Mouse (Mus musculus): ENCODE data around the gene Rffl. TPM values are rescaled to one million over a fixed set of nuclear protein-coding genes. Genes with fewer than 3 reads are reported as not detected.

The Rffl gene
- total RNA-seq, 2 experiments from 2014 or later = 4.5 to 5.7 TPM

GRCm38 (mm10) chr11:82877726-82878344 lies 6.8 kb upstream of the Rffl start:
- intact Hi-C loops (cut with DNase I) = no loop called here
- no peak for DNase-seq

DNA sequence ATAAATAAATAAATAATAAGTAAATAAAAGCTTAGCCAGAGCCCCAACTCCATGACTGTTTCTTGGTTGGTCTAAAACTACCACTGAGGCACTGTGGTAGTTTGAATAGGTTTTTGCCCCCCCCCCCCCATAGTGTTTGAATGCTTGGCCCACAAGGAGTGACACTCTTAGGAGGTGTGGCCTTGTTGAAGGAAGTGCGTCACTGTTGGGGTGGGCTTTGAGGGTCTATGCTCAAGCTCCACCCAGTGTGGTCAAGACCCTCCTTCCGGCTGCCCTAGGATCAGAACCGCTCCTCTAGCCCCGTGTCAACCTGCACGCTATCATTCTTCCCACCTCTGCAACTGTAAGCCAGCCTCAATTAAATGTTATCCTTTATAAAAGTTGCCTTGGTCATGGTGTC lies 4.6 kb upstream of the Rffl start:
- no peak for DNase-seq

DNA sequence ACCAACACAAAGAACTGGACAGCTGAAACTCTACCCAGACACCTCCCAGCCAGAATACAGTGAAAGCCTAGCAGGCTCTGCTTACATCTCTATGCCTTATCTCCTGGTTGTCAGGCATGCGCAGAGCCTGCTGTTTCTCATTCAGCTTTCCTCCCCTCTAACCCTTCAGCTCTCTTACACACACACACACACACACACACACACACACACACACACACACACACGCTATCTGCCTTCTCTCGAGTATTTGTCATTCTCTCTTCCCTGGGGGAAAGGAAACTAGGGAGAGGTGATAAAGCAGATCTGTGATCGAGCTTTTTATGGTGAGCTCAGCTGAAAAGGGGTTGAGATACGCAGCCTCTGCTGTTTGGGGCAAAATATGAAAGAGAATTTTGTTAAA lies 3.9 kb upstream of the Rffl start:
- intact Hi-C loops (cut with DNase I) = no loop called here
- no peak for DNase-seq

More for the DNA sequence above, 4.6 kb upstream of the Rffl start:
- intact Hi-C loops (cut with DNase I) = no loop called here

DNA sequence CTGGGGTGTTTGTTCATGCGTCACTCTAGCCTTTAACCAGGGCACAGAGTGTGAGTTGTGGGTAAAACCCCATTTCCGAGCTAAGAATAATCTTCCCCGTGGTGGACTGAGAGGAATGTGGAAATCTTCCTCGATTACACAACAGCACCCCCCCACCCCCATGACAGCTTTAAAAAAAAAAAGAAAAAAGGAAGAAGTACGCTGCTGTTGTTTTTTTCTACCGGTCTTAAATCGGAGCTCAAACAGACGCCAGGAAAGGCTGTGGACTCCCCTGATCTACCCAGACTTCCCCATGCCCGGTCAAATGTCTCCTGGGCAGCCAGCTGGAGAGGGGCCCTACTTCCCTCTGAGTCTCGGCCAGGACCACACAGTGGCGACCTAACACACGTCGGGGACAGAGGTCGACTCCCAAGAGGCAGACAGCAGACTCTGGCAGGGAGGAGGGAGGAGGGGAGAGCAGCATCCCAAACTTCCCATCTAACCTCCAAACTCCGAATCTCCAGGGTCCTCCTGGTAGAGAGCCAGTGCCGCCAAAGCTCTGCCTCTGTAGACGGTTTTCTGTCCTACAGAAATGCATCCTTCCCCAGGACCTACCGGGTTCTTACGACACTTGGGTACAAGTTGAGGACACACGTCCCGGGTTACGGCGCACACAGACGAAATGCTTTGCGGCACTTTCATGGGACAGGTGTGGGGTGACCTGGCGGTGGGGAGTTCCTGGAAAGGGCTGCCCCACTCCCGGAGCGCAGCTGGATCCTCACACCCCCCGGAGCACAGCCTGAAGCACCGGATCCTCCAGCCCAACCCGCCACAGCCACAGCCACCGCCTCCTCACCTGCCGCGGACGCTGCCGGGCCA lies 608 bp downstream of the Rffl start:
- peak; percentile 57 to 67 for DNase-seq
- intact Hi-C loops (cut with DNase I) = loop anchor here (1.0 kb wide), 1 partner anchor 51 kb away; no protein-coding TSS in a partner anchor

DNA sequence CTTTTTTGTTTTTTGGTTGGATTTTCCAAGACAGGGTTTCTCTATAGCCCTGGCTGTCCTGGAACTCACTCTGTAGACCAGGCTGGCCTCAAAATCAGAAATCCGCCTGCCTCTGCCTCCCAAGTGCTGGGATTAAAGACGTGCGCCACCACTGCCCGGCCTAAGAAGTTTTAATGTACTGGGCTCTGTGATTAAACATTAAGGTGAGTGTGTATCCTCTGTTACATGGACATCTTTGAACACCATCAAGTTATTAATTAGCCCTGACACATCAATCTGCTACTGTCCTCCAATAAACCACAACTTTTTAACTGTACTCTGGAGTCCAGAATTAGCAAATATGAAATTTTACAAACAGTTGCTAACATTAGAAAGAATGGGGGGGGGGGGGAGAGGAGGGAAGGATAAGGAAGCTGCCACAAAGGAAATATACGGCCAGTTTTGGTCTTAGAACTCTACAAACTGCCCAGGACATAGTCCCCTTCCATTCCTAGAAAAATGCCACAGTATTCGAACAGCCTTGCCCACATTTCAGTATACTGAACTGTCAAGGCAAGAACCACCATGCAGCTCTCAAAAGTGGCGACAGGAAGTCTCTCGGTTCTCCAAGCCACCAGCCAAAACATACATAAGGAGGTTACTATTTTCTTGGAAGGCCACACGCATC lies 1.4 kb downstream of the Rffl start:
- DNase-seq = no peak
- intact Hi-C loops (cut with DNase I) = no loop called here

DNA sequence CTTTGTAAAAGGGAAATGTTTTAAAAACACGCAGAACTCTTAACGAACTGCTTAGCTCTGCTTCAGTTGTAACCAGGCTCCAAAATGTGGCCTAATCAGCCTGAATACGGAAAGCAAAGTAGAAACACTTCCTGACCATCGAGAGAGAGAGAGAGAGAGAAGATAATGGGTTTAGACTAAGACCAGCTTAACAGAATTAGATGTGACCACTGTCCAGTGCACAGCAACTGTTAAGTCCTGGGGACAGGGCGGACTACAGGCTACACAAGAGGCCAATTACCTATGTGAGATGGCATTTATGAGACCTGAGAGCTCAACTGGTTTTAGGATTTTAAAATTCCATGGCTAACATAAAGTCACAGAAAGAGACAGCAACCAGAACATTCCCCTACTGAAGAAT lies 3.1 kb downstream of the Rffl start:
- intact Hi-C loops (cut with DNase I) = no loop called here
- DNase-seq = no peak

DNA sequence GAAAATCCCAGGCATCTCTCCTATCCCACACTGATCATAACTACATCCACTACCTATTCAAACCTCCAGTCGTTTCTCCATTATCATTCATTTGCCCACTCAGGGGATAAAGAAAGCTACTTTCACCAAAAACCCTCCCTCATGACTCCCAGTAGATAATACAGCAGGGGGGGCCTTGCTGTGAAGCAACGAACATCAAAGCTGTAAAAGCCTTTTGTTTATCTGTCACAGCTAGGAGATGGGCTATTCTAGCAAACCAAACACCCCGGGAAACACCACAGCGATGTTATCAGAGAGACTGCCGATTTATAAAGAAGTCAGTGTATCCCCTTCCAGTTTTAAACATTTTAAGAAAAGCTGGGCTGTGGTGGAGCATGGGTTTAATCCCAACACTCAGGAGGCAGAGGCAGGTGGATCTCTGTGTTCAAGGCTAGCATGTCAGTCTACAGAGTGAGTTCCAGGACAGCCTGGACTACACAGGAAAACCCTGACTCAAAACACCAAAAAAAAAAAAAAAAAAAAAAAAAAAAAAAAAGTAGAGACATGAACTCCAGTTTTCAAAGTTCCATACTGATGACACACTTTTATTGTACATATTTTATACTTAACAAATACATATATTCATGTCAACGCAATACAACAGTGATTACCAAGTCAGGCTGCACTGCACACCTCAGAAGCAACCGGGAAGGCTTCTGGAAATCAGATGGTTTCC lies 4.0 kb downstream of the Rffl start:
- intact Hi-C loops (cut with DNase I) = no loop called here
- no peak for DNase-seq

GRCm38 (mm10) chr11:82865957-82866356 lies 5.1 kb downstream of the Rffl start:
- no peak for DNase-seq
- intact Hi-C loops (cut with DNase I) = no loop called here

DNA sequence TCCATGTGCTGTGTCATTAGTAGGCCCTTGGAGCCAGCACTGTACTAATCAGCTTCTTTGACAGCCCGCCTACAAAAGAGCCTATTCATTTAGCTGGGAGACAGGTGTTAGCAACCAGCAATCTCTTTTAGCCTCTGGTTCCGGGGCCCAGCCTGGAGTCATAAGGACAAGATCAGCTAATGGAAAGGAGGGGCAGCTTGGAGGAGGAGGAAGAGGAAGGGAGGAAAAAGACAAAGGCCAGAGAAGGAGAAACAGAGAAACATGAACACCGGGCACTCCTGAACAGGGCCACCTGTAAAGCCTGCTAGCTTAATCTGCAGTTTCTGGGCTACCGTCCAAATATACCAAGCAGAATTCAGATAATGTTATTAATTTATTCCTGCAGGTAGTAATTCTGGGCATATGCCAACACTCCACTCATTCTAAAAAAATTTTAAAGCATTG lies 7.5 kb downstream of the Rffl start:
- no peak for DNase-seq
- intact Hi-C loops (cut with DNase I) = no loop called here

- intact Hi-C loops (cut with DNase I) = no loop called here
- DNase-seq = no peak
These were observed 8.0 kb downstream of the Rffl start for GRCm38 (mm10) chr11:82863059-82863458.

DNA sequence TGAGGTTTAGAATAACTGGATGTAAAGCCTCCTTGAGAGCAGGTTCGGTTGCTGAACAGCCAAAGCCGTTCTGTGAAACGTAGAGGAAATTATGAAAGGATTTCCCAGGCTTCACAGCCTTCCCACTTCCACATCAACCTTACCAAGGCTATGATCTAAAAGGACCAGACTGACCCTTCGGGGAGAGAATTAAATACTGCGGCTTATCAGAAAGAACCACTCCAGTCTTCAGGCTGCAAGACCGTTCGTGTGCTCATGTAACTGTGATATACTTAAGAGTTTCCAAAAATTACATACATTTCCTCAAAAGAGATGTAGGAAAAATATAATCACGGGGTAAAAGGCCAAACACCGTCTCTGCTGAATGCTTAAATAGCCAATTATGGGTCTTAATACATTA lies 8.4 kb downstream of the Rffl start:
- no peak for DNase-seq
- intact Hi-C loops (cut with DNase I) = no loop called here

- no peak for DNase-seq
These were observed 9.5 kb downstream of the Rffl start for GRCm38 (mm10) chr11:82861558-82861957.

GRCm38 (mm10) chr11:82860759-82861158 lies 10.3 kb downstream of the Rffl start:
- intact Hi-C loops (cut with DNase I) = no loop called here
- no peak for DNase-seq

More at GRCm38 (mm10) chr11:82861558-82861957, 9.5 kb downstream of the Rffl start:
- intact Hi-C loops (cut with DNase I) = no loop called here

DNA sequence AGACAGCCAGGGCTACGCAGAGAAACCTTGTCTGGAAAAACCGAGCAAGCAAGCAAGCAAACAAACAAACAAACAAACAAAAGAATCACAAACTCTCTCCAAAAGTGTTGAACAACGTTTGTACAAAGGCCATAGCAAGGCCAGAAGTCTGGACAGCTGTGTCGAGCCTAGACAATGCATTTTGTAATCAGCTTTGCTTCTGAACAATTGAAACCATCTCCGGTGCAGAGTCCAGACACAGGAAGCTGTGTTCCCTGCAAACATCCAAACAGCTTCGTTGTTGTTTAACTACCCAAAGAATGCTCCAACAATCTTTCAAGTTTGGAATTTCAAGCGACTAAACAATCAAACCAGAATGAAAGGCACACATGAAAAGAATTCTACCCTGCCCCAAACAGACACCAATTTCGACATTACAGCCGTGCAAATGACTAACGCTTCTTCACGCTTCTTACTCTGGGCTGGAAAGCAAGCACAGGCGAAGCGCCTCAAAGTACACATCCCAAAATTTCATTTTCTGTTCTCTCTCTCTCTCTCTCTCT lies 13.6 kb downstream of the Rffl start:
- intact Hi-C loops (cut with DNase I) = no loop called here
- peak in 1 of 2 experiments; percentile 19 for DNase-seq

GRCm38 (mm10) chr11:82856032-82856431 lies 15.0 kb downstream of the Rffl start:
- intact Hi-C loops (cut with DNase I) = no loop called here
- no peak for DNase-seq

- no peak for DNase-seq
- intact Hi-C loops (cut with DNase I) = no loop called here
These were observed 15.6 kb downstream of the Rffl start for GRCm38 (mm10) chr11:82855327-82855973.

- intact Hi-C loops (cut with DNase I) = no loop called here
- no peak for DNase-seq
These were observed 16.9 kb downstream of the Rffl start for GRCm38 (mm10) chr11:82854111-82854510.

DNA sequence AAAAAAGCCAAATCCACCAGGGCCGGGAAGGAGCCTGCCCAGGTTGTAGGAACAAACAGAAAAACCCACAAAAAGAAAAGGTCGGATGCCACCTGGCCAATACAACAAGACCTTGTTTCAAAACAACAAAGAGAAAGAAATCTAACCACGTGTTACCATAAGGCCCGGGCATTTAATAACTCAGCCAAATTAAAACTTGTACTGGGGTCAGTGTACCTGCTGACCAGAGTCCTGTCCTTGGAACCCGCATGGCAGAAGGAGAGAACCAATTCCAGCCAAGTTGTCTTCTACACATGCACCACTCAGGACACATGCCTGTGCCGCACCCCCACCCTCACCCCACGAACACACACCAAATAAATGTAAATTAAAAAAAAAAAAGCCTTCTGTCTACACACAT lies 18.1 kb downstream of the Rffl start:
- intact Hi-C loops (cut with DNase I) = no loop called here

GRCm38 (mm10) chr11:82852540-82852939 lies 18.5 kb downstream of the Rffl start:
- DNase-seq = no peak
- intact Hi-C loops (cut with DNase I) = no loop called here

More for the DNA sequence above, 18.1 kb downstream of the Rffl start:
- DNase-seq = no peak

DNA sequence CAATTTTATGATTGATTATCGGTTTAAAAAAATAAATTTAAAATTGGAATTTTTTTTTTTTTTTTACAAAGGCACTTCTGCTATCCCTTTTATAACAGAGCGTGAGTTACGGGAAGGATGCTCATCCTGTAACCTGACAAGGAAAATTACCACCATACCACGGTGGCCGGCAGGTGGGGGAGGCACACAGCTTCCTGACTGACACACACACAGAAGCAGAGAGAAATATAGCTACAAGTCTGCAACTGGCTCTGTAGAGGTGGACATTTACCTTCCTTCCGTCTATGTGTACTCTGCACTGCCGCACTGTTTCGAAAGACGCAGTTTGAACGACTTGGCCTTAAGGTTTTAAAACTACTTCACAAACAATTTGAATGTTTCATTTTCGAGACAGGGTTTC lies 18.9 kb downstream of the Rffl start:
- DNase-seq = no peak
- intact Hi-C loops (cut with DNase I) = no loop called here

Measured in heart, postnatal 10 days (tissue).